Mouse (Mus musculus): ENCODE measurements around the gene Cdon.

DNA sequence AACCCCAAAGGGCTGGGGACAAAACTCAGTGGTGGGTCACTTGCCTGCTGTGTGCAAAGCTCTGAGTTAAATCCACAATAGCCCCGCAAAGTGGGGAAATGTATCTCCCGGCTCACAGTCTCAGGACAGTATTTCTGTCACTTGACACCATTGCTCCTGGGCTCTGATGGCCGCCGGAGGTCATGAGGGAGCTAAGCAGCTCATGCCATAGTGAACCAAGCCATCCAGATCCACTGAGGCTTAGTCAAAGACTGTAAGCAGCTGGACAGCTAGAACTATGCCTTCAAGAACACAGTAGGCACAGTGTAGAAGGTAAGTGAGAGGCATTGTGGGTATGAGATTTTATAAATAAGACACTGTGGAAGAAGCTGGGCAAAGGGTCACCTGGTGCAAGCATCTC, 74.0 kb downstream of the Cdon start:
- no peak for TF ChIP-seq CTCF (IDR thresholded peaks at IDR 0.05; ENCODE audit: low read depth, low read length)
- no peak for TF ChIP-seq POLR2A (IDR thresholded peaks at IDR 0.05; ENCODE audit: borderline replicate concordance, low read depth, low read length)

Measured in bone marrow macrophage, adult 2 months (primary cell).